Mouse (Mus musculus) granulocyte monocyte progenitor cell, adult 5-6 weeks (primary cell): ENCODE results near the gene Rps5. TPM values are rescaled to one million over a fixed set of nuclear protein-coding genes. Genes with fewer than 3 reads are reported as not detected.
A peak's percentile ranks its signal among the peaks of the same experiment; 100 is the strongest.
"Not testable (repeated sequence)": the region's sequence is repeated elsewhere in the genome, so short reads cannot be mapped to it uniquely, and the experiment has no call there.

Experiments used
- ATAC-seq: replicated peaks from 2 replicates; pipeline ENCODE4 v1.8.0; 2016; ENCODE audit warnings: mild to moderate bottlenecking, moderate TSS enrichment, inconsistent platforms; ENCODE audit not compliant: poor library complexity, severe bottlenecking
- total RNA-seq, 2 experiments: library from RNA; stranded (forward) in 1 of 2; stranded (reverse) in 1 of 2; fragments of 200-712, 200-1000 nt in 1 of 2; fragments of >200 nt in 1 of 2; fragmentation: Nextera tagmentation in 1 of 2; gene quantifications; 2 replicates each; pipeline ENCODE4 v1.2.3; 2014 to 2017

Gene Rps5
- total RNA-seq, 2 experiments from 2014 or later = 1,142 to 2,621 TPM

- ATAC-seq = no peak
Observed at GRCm38 (mm10) chr7:12927191-12927680, 5.1 kb downstream of the Rps5 start, which contains the start of gene Rnf225. Gene Rnf225 (plus strand): TSS chr7:12927416.

GRCm38 (mm10) chr7:12927693-12928589, 5.9 kb downstream of the Rps5 start:
- ATAC-seq = peak; percentile 62

- no peak for ATAC-seq
Observed at GRCm38 (mm10) chr7:12933615-12934140, 11.6 kb downstream of the Rps5 start.

- no peak for ATAC-seq
Observed at GRCm38 (mm10) chr7:12934808-12935207, 12.7 kb downstream of the Rps5 start.

GRCm38 (mm10) chr7:12937254-12937803, 15.2 kb downstream of the Rps5 start:
- ATAC-seq = not testable (repeated sequence)

GRCm38 (mm10) chr7:12940599-12940998, 18.5 kb downstream of the Rps5 start:
- no peak for ATAC-seq

- peak; percentile 96 for ATAC-seq
Observed at GRCm38 (mm10) chr7:12943488-12943887, 21.4 kb downstream of the Rps5 start.

- peak; percentile 93 for ATAC-seq
Observed at GRCm38 (mm10) chr7:12949032-12949871, 27.2 kb downstream of the Rps5 start.

- ATAC-seq = no peak
Observed at GRCm38 (mm10) chr7:12949872-12950229, 27.8 kb downstream of the Rps5 start.

GRCm38 (mm10) chr7:12954896-12955295, 32.8 kb downstream of the Rps5 start:
- ATAC-seq = peak; percentile 62

- ATAC-seq = 0 out of 2 replicates have a peak, but pooled peaks have one; percentile 15
Observed at GRCm38 (mm10) chr7:12957511-12957910, 35.4 kb downstream of the Rps5 start.

- ATAC-seq = no peak
Observed at GRCm38 (mm10) chr7:12958948-12959347, 36.9 kb downstream of the Rps5 start.

- ATAC-seq = no peak
Observed at GRCm38 (mm10) chr7:12959718-12960117, 37.6 kb downstream of the Rps5 start.

- ATAC-seq = peak; percentile 62
Observed at GRCm38 (mm10) chr7:12961511-12962141, 39.5 kb downstream of the Rps5 start.

- peak; percentile 83 for ATAC-seq
Observed at GRCm38 (mm10) chr7:12965678-12966091, 43.6 kb downstream of the Rps5 start, which contains the start of gene Zfp324. Gene Zfp324 (plus strand): TSS chr7:12965838.

GRCm38 (mm10) chr7:12966104-12966845, 44.2 kb downstream of the Rps5 start:
- ATAC-seq = peak; percentile 37

- ATAC-seq = no peak
Observed at GRCm38 (mm10) chr7:12970906-12971305, 48.8 kb downstream of the Rps5 start.
